ENCODE assay signal across 8 mouse cellular contexts in the genomic region with DNA sequence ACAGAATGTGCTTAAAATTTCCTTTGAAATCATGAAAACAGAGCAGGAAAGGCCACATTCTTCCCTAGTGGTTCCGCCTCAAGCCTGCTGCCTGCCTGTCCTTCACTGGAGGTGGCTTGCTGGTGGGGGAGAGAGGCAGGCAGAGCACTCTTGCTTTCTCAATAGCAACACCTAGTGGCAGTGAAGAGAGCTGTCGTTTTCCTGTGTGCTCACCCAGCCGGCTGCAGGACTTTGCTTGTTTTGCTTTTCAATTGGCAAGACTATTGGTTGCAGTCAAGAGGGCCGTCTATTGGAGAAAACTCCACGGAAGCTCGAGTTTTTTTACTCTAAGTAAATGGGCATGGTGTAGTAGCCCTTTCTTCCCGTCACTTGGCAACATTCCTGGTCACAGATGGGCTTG.
DNase-seq lines count a peak whose midpoint lies in the region; ATAC-seq and TF ChIP-seq lines count a peak whose summit lies in the region.

No protein-coding gene starts in this region.

- no peak for TF ChIP-seq POLR2A in bone marrow macrophage, adult 2 months (IDR thresholded peaks at IDR 0.05; ENCODE audit: borderline replicate concordance, low read depth, low read length)

- in situ Hi-C loops in ES-E14 (cut with MboI; ENCODE audit: low sequenced_read_pairs in 2 of 2, unreplicated experiment in 2 of 2): loop anchor here in 1 of 2 experiments (25.0 kb wide), 1 partner anchor 815 kb away; no protein-coding TSS in a partner anchor

- no peaks in the 10 kb centered on the region for H3K9me3 ChIP-seq in ES-E14 (ENCODE audit: control insufficient read depth, insufficient read depth, low read depth, low read length)
- no peaks in the 10 kb centered on the region for H3K9me3 ChIP-seq in lung, embryonic 15.5 days
- H3K9me3 ChIP-seq in neural tube, embryonic 15.5 days (replicated peaks): no peaks in the 10 kb centered on the region

- WGBS in lung, embryonic 15.5 days: 5% methylated on average over 7 of the region's 7 CpGs
- WGBS in neural tube, embryonic 15.5 days: 14% methylated on average over 7 of the region's 7 CpGs

- H3K27ac ChIP-seq in ES-E14 (ENCODE audit: insufficient read depth, low read depth, low read length, poor library complexity, severe bottlenecking): no peak overlapping the region
- H3K27ac ChIP-seq in bone marrow macrophage, adult 2 months (ENCODE audit: insufficient read depth, low read depth, low read length): no peak overlapping the region
- H3K27ac ChIP-seq in lung, embryonic 15.5 days: no peak overlapping the region
- peak overlapping the region; percentile 24; the same call in 1 of the 2 replicates for H3K27ac ChIP-seq in neural tube, embryonic 15.5 days (replicated peaks)

- peak; percentile 61 for ATAC-seq in erythroblast, adult 5-6 weeks (replicated peaks; ENCODE audit: low FRiP score, poor library complexity, severe bottlenecking)
- peak; percentile 89; the same call in 1 of the 2 replicates for ATAC-seq in lung, embryonic 15.5 days (ENCODE audit: borderline replicate concordance, extremely low read depth, low FRiP score, low TSS enrichment)
- ATAC-seq in neural tube, embryonic 15.5 days (ENCODE audit: low FRiP score): peak; percentile 88

- H3K27me3 ChIP-seq in lung, embryonic 15.5 days: no peaks in the 10 kb centered on the region
- H3K27me3 ChIP-seq in neural tube, embryonic 15.5 days (replicated peaks): no peaks in the 10 kb centered on the region

- H3K4me3 ChIP-seq in ES-E14 (ENCODE audit: insufficient read depth in 1 of 2, low read depth in 1 of 2, low read length in 2 of 2, poor library complexity in 1 of 2, severe bottlenecking in 1 of 2): no peak overlapping the region
- H3K4me3 ChIP-seq in bone marrow macrophage, adult 2 months (ENCODE audit: insufficient read depth, low read length): no peak overlapping the region
- no peak overlapping the region for H3K4me3 ChIP-seq in lung, embryonic 15.5 days
- H3K4me3 ChIP-seq in neural tube, embryonic 15.5 days (replicated peaks): no peak overlapping the region

- H3K9ac ChIP-seq in ES-E14 (ENCODE audit: insufficient read depth, low read depth, low read length, poor library complexity, severe bottlenecking): no peak overlapping the region
- H3K9ac ChIP-seq in lung, embryonic 15.5 days: no peak overlapping the region
- no peak overlapping the region for H3K9ac ChIP-seq in neural tube, embryonic 15.5 days (replicated peaks)

- H3K4me2 ChIP-seq in lung, embryonic 15.5 days: peak overlapping the region; percentile 37
- H3K4me2 ChIP-seq in neural tube, embryonic 15.5 days: no peak overlapping the region

- intact Hi-C loops in heart, postnatal 14 days (cut with DNase I): no loop called here

- no peaks in the 10 kb centered on the region for H3K36me3 ChIP-seq in ES-E14 (ENCODE audit: control insufficient read depth, insufficient read depth, low read length, poor library complexity, severe bottlenecking)
- no peaks in the 10 kb centered on the region for H3K36me3 ChIP-seq in lung, embryonic 15.5 days
- H3K36me3 ChIP-seq in neural tube, embryonic 15.5 days: peaks cover 48% of the 10 kb centered on the region

- DNase-seq in ES-E14 (ENCODE audit: low read depth, low spot score): peak; percentile 51
- peak; percentile 55 to 70 for DNase-seq in heart, postnatal 14 days
- DNase-seq in kidney, postnatal 36 days: peak; percentile 75 to 77
- DNase-seq in thymus, postnatal 36 days: peak; percentile 38 to 49

- peak; percentile 50 for TF ChIP-seq CTCF in bone marrow macrophage, adult 2 months (IDR thresholded peaks at IDR 0.05; ENCODE audit: low read depth, low read length)

- H3K4me1 ChIP-seq in ES-E14 (ENCODE audit: control insufficient read depth in 2 of 2, insufficient read depth in 2 of 2, low read length in 2 of 2, poor library complexity in 1 of 2): peaks cover 0 to 2% of the 10 kb centered on the region in 2 experiments; a peak in 1 of 4 replicates
- no peaks in the 10 kb centered on the region; the same call in 1 of the 2 replicates for H3K4me1 ChIP-seq in bone marrow macrophage, adult 2 months (ENCODE audit: control insufficient read depth, insufficient read depth, low read length)
- H3K4me1 ChIP-seq in lung, embryonic 15.5 days: peaks cover 14% of the 10 kb centered on the region
- H3K4me1 ChIP-seq in neural tube, embryonic 15.5 days: peaks cover 26% of the 10 kb centered on the region

TF ChIP-seq in ES-E14, 5 proteins besides CTCF, POLR2A, EP300 and RAD21:
- TF ChIP-seq ZNF384 (IDR thresholded peaks at IDR 0.05; ENCODE audit: low read depth, low read length) (0 out of 2 replicates have a peak, but pooled peaks have one; percentile 40), ZC3H11A (IDR thresholded peaks at IDR 0.05; ENCODE audit: borderline replicate concordance, low read depth, low read length) (peak; percentile 50; the same call in 1 of the 2 replicates), MAFK (IDR thresholded peaks at IDR 0.05; ENCODE audit: insufficient read depth, low read depth, low read length) (no peak), HCFC1 (IDR thresholded peaks at IDR 0.05; ENCODE audit: borderline replicate concordance, insufficient read depth, low read length) (no peak)
